Mouse (Mus musculus) spleen, adult 2 months (tissue): ENCODE data around the gene Dmkn.

Source experiments
- CTCF ChIP-seq: fragments of 200-500 bp; IDR thresholded peaks from 2 replicates; pipeline ENCODE4 v1.5.1; 2011; ENCODE audit warnings: mild to moderate bottlenecking, inconsistent platforms; ENCODE audit not compliant: insufficient read depth, insufficient read length, insufficient replicate concordance; ENCODE audit errors: extremely low read depth
- POLR2A ChIP-seq: fragments of 200-500 bp; IDR thresholded peaks from 2 replicates; pipeline ENCODE4 v1.6.1; 2011; ENCODE audit warnings: low read depth, low read length, inconsistent platforms

- TF ChIP-seq POLR2A = no peak
- TF ChIP-seq CTCF = no peak
These were observed 58.0 kb downstream of the Dmkn start for GRCm38 (mm10) chr7:30821532-30821931.
